Mouse (Mus musculus): Measurements from ENCODE around the gene Utp11. TPM values are rescaled to one million over a fixed set of nuclear protein-coding genes. Genes with fewer than 3 reads are reported as not detected.
A peak's percentile ranks its signal among the peaks of the same experiment; 100 is the strongest.

Utp11 gene
- total RNA-seq, 2 experiments from 2014 or later = 16.5 to 20.4 TPM

DNA sequence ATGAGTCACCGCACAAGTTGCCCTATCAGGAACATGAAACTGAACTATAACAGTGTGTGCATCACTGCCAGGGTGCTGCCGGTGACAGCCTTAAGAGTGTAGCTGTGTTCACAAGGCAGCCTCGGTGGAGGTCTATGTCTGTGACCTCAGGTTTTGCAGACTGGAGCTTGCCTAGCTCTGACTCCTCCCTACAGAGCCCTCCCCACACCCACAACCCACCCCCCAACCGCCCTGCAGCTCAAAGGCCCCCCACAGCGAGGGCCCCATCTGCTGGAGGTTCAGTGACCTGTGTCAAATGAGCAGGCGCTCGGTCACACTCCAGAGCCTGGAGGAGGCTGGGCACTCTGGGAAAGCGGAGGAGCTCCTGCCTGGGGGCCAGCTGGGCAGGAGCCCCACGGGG lies 40.5 kb downstream of the Utp11 start:
- intact Hi-C loops (cut with DNase I; ENCODE audit: low total_unique reads) = no loop called here
- DNase-seq = no peak

DNA sequence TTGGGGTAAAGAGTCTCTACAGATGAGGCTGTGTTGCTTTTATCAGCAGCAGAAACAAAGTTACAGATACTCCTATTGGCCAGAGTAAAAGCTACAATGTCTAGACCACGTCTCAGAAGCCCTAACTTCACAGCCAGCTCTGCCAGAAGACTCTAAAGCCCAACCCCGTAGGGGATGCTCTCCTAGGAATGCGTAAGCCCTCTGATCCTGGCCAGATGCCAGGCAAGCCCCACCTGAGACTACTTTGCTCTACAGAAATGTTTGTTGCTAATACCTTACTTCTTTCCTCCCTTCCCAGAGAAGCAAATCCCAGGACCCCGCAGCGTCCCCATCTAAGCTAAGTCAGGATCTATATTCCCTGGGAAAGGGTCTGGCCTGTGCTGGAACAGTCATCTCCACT lies 45.5 kb downstream of the Utp11 start:
- intact Hi-C loops (cut with DNase I; ENCODE audit: low total_unique reads) = no loop called here
- no peak for DNase-seq

DNA sequence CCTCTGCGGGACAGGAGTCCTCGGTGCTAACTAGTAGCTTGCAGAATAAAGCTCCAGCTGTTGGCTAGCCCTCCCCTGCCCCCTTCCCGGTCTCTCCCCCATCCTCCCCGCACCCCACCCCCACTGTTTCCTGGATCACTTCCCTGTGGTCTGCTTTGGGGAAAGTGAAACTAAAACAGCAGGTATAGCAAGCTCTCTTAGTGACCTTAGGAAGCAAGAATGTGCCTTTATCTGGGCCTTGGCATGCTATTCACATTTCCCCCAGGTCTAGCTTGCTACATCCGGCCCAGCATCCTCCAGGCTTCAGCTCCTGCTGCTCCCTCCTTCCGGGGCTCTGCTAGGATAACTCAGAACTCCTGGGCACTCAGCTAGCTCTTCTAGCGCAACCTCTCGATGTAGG lies 46.8 kb downstream of the Utp11 start:
- intact Hi-C loops (cut with DNase I; ENCODE audit: low total_unique reads) = no loop called here
- no peak for DNase-seq

DNA sequence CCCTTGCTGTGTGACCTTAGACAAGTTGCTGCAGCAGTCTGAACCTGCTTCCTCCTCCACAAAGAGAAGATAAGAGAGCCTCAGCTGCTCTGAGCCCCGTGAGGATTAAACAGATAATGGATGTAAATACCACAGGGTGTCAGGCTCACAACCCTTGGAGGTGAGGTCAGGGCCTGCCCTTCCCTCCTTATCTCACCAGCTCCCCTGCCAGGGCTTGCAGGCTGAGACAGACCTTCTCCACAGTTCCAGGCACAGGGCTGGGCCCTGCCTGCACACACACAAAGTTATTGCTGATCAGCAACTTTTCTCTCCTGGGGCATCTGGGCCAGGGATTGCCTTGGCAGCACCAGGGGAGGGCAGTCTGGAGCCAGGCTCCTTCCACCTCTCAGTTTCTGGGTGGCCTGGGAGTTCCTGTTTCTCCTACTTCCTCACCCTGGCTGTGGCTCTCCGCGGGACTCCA lies 48.4 kb downstream of the Utp11 start:
- no peak for DNase-seq
- intact Hi-C loops (cut with DNase I; ENCODE audit: low total_unique reads) = no loop called here

DNA sequence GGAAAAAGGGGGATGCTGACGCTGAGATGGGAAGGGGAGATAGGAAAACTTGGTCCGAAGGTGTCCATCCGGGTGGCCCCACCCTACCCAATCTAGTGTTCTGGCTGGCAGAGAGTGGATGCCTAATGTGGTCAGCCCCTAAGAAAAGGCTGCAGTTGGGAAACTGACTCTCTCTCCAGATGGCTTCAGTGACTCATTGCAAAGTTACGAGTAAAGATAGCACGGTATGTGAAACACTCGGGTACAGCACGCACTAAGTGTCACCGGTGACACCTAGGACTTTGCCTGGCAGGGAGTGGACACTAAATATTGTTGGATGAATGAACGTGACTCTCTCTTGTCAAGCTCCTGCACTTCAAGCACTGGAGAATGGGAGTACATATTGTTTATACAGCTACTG lies 49.5 kb downstream of the Utp11 start:
- intact Hi-C loops (cut with DNase I; ENCODE audit: low total_unique reads) = no loop called here
- no peak for DNase-seq

DNA sequence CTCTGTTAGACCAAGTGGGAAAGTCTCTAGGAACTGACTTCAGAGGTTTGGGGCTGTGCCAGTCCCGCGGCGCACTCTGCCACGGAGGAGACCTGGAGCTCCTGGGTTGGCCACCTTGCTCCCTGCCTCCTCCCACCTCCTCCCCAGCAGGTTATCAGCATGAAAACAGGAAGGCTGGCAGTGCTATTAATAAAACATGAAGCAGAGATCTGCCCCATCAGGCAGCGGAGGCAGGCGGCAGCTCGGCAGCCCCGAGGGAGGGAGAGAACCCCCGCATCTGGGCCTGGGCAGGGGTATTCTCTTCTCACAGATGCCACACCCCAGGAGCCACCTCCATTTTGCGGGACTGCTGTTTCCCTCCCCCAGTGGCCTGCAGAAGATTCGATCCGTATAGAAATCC lies 53.7 kb downstream of the Utp11 start:
- DNase-seq = no peak
- intact Hi-C loops (cut with DNase I; ENCODE audit: low total_unique reads) = no loop called here

DNA sequence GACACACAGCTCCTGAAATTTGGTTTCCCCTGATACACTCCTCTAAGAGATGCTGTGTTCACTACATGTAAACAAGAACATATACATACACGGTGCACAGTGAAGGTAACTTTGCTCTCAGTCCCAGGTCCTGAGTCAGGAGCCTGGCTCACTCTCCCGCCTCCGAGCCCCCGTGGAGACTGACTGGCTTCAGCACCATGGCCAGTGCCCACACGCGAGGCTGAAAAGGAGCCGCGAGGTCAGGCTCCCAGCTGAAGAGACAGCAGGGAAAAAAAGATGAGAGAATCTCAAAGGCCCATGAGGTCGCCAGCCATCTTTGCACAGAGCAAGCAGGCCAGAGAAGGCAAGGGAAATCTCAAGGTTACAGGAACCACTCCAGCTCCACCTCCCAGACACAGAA lies 60.1 kb downstream of the Utp11 start:
- peak; percentile 43 for DNase-seq
- intact Hi-C loops (cut with DNase I; ENCODE audit: low total_unique reads) = no loop called here

DNA sequence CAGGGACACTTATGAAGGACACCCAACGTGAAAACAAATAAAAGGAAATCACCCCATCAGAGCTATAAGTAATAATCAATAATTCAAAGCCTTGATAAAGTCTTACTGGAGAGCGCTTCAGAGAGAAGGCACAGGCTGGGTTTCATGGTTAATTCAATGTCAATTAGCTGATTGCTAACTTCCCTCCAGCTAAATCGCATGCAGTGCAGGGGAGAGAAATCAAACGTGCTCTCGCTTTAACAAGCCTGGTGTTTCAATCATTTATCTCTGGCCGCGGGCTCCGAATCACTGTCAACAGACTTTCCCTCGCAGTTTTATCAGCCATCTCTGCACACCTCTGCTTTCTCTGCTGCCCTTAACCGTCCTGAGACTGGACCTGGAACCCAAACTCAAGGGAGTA lies 60.5 kb downstream of the Utp11 start:
- no peak for DNase-seq
- intact Hi-C loops (cut with DNase I; ENCODE audit: low total_unique reads) = no loop called here

DNA sequence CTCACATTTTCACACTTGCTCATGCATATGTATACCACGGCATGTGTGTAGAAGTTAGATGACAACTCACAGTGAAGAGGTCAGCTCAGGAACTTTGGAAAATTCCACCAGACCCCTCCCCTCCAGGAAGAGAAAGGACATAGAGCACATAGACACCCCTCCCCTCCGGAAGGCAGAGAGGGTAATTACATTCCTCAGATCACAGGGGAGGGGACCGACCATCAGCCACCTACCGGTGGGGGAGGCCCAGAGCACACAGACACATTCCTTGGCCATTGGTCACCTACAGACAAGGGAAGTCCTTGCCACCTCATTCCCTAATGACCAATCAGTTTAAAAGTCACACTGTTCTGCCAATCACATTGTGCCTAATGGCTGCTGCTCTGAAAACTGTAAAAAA lies 61.9 kb downstream of the Utp11 start:
- DNase-seq = no peak
- intact Hi-C loops (cut with DNase I; ENCODE audit: low total_unique reads) = no loop called here

Small RNA genes lying within 50 kb of the gene (microRNA-seq; reads per million reads assigned to microRNA genes)
- gene Gm24721 = 0 reads per million in 2 experiments
- 0 reads per million in 2 experiments for gene Mir697

Other genes starting within 250 kb of the Utp11 start
- not detected for gene 3100002H09Rik, start 82.8 kb downstream of the Utp11 start, total RNA-seq (2021)
- gene Pou3f1, start 36.8 kb downstream of the Utp11 start, total RNA-seq (2021) = 1 to 10 TPM; 1.3 to 2.2 TPM
- 100 to 1,000 TPM in 1 of 2 experiments, 10 to 100 TPM in 1; 77.5 to 112 TPM for gene Fhl3, start 7.1 kb upstream of the Utp11 start, total RNA-seq (2021)
- gene Sf3a3, start 21.2 kb upstream of the Utp11 start, total RNA-seq (2021) = 10 to 100 TPM; 14.7 to 17.4 TPM
- 1 to 10 TPM; 8.7 to 9.4 TPM for gene Inpp5b, start 48.2 kb upstream of the Utp11 start, total RNA-seq (2021)
- gene Mtf1, start 108.5 kb upstream of the Utp11 start, total RNA-seq (2021) = 10 to 100 TPM in 1 of 2 experiments, 1 to 10 TPM in 1; 8.0 to 10.7 TPM
- gene Yrdc, start 157.1 kb upstream of the Utp11 start, total RNA-seq (2021) = 1 to 10 TPM; 7.9 to 8.4 TPM
- 10 to 100 TPM; 20.2 to 21.4 TPM for gene 1110065P20Rik, start 157.6 kb upstream of the Utp11 start, total RNA-seq (2021)
- under 1 TPM; 0.16 TPM for gene Maneal, start 168.6 kb upstream of the Utp11 start, total RNA-seq (2021)
- not detected for gene Epha10, start 187.3 kb upstream of the Utp11 start, total RNA-seq (2021)
- 1 to 10 TPM; 5.9 to 7.3 TPM for gene 9930104L06Rik, start 243.4 kb upstream of the Utp11 start, total RNA-seq (2021)
- gene Cdca8, start 245.7 kb upstream of the Utp11 start, total RNA-seq (2021) = 1 to 10 TPM; 3.8 to 4.0 TPM

All from gastrocnemius, postnatal 14 days (tissue).